Mouse (Mus musculus) megakaryocyte, embryonic 14.5 days (primary cell): Measurements from ENCODE around the gene Icosl. TPM values are rescaled to one million over a fixed set of nuclear protein-coding genes. Genes with fewer than 3 reads are reported as not detected.

Experiments used
- H3K27me3 ChIP-seq: replicated peaks from 2 replicates; pipeline ENCODE3; 2012; ENCODE audit warnings: inconsistent platforms
- H3K36me3 ChIP-seq: replicated peaks from 2 replicates; pipeline ENCODE3; 2012; ENCODE audit warnings: low read length, inconsistent platforms, mixed read lengths
- H3K4me1 ChIP-seq: 2 replicates; pipeline ENCODE4 v1.6.1; 2012; ENCODE audit warnings: inconsistent platforms
- H3K4me3 ChIP-seq: replicated peaks from 2 replicates; pipeline ENCODE3; 2012; ENCODE audit warnings: moderate library complexity, mild to moderate bottlenecking, inconsistent platforms
- H3K9me3 ChIP-seq: 2 replicates; pipeline ENCODE4 v1.6.1; 2012; ENCODE audit warnings: inconsistent platforms
- FLI1 ChIP-seq: IDR thresholded peaks from 2 replicates; pipeline ENCODE4 v1.6.1; 2012; ENCODE audit warnings: low read length, inconsistent platforms, mixed read lengths
- GATA1 ChIP-seq: IDR thresholded peaks from 3 replicates; pipeline ENCODE4 v1.6.1; 2012; ENCODE audit warnings: mixed read lengths, low read length, inconsistent platforms, borderline replicate concordance
- polyA plus RNA-seq: library from polyadenylated mRNA; stranded (reverse); fragments of >175 nt; gene quantifications from 2 replicates; pipeline ENCODE4 v1.2.3, GENCODE M21; 2012; ENCODE audit warnings: low replicate concordance; ENCODE audit not compliant: insufficient read depth

The Icosl gene
- polyA plus RNA-seq, 1 experiment, result 0.74 TPM

- peaks cover 23% of the 10 kb centered on the region for H3K4me1 ChIP-seq
- H3K27me3 ChIP-seq, result peaks cover 79% of the 10 kb centered on the region
- no peaks in the 10 kb centered on the region for H3K36me3 ChIP-seq
- TF ChIP-seq GATA1 (no peak), FLI1 (no peak)
- peak overlapping the region; percentile 91 for H3K4me3 ChIP-seq
- H3K9me3 ChIP-seq, result no peaks in the 10 kb centered on the region
Measured at GRCm38 (mm10) chr10:78068541-78068940, 561 bp upstream of the Icosl start.

- H3K36me3 ChIP-seq, result no peaks in the 10 kb centered on the region
- peaks cover 18% of the 10 kb centered on the region for H3K9me3 ChIP-seq
- H3K27me3 ChIP-seq, result peaks cover 94% of the 10 kb centered on the region
- no peak overlapping the region for H3K4me3 ChIP-seq
- TF ChIP-seq FLI1, result no peak
- no peak for TF ChIP-seq GATA1
- H3K4me1 ChIP-seq, result peaks cover 38% of the 10 kb centered on the region
Measured at GRCm38 (mm10) chr10:78074151-78074550, 5.0 kb downstream of the Icosl start.

- peaks cover 94% of the 10 kb centered on the region for H3K27me3 ChIP-seq
- peak overlapping the region; percentile 79 for H3K4me3 ChIP-seq
- H3K36me3 ChIP-seq, result no peaks in the 10 kb centered on the region
- peaks cover 18% of the 10 kb centered on the region for H3K9me3 ChIP-seq
- TF ChIP-seq FLI1, result no peak
- TF ChIP-seq GATA1, result no peak
- peaks cover 30% of the 10 kb centered on the region for H3K4me1 ChIP-seq
Measured at GRCm38 (mm10) chr10:78074977-78075376, 5.9 kb downstream of the Icosl start.

- peaks cover 90% of the 10 kb centered on the region for H3K27me3 ChIP-seq
- H3K9me3 ChIP-seq, result peaks cover 18% of the 10 kb centered on the region
- H3K4me3 ChIP-seq, result no peak overlapping the region
- H3K4me1 ChIP-seq, result peaks cover 28% of the 10 kb centered on the region
- TF ChIP-seq FLI1 (no peak), GATA1 (no peak)
- no peaks in the 10 kb centered on the region for H3K36me3 ChIP-seq
Measured at GRCm38 (mm10) chr10:78077862-78078261, 8.8 kb downstream of the Icosl start.

GRCm38 (mm10) chr10:78078276-78078675, 9.2 kb downstream of the Icosl start:
- no peak for TF ChIP-seq FLI1
- no peak for TF ChIP-seq GATA1
- H3K4me1 ChIP-seq, result peaks cover 28% of the 10 kb centered on the region
- H3K36me3 ChIP-seq, result no peaks in the 10 kb centered on the region
- H3K27me3 ChIP-seq, result peaks cover 90% of the 10 kb centered on the region
- no peak overlapping the region for H3K4me3 ChIP-seq
- peaks cover 18% of the 10 kb centered on the region for H3K9me3 ChIP-seq

- peaks cover 13% of the 10 kb centered on the region for H3K4me1 ChIP-seq
- peaks cover 18% of the 10 kb centered on the region for H3K9me3 ChIP-seq
- H3K4me3 ChIP-seq, result no peak overlapping the region
- no peaks in the 10 kb centered on the region for H3K36me3 ChIP-seq
- H3K27me3 ChIP-seq, result peaks cover 89% of the 10 kb centered on the region
- no peak for TF ChIP-seq FLI1
- TF ChIP-seq GATA1, result no peak
Measured at GRCm38 (mm10) chr10:78079955-78080591, 11.0 kb downstream of the Icosl start.

- Histone ChIP-seq H3K27me3 (peaks cover 85% of the 10 kb centered on the region), H3K4me1 (peaks cover 14% of the 10 kb centered on the region), H3K4me3 (no peak overlapping the region), H3K9me3 (no peaks in the 10 kb centered on the region), H3K36me3 (no peaks in the 10 kb centered on the region)
- TF ChIP-seq GATA1, result no peak
- no peak for TF ChIP-seq FLI1
Measured at GRCm38 (mm10) chr10:78084073-78084472, 15.0 kb downstream of the Icosl start.

GRCm38 (mm10) chr10:78085711-78086110, 16.6 kb downstream of the Icosl start:
- no peaks in the 10 kb centered on the region for H3K9me3 ChIP-seq
- H3K4me3 ChIP-seq, result no peak overlapping the region
- no peak for TF ChIP-seq GATA1
- TF ChIP-seq FLI1, result no peak
- H3K27me3 ChIP-seq, result peaks cover 80% of the 10 kb centered on the region
- peaks cover 18% of the 10 kb centered on the region for H3K4me1 ChIP-seq
- H3K36me3 ChIP-seq, result no peaks in the 10 kb centered on the region

GRCm38 (mm10) chr10:78086444-78087061, 17.5 kb downstream of the Icosl start:
- Histone ChIP-seq H3K4me1 (peaks cover 18% of the 10 kb centered on the region), H3K36me3 (no peaks in the 10 kb centered on the region), H3K9me3 (no peaks in the 10 kb centered on the region), H3K4me3 (peak overlapping the region; percentile 69), H3K27me3 (peaks cover 85% of the 10 kb centered on the region)
- TF ChIP-seq GATA1 (no peak), FLI1 (no peak)

GRCm38 (mm10) chr10:78087101-78087511, 18.0 kb downstream of the Icosl start:
- TF ChIP-seq GATA1 (no peak), FLI1 (no peak)
- Histone ChIP-seq H3K4me3 (no peak overlapping the region), H3K4me1 (peaks cover 18% of the 10 kb centered on the region), H3K9me3 (no peaks in the 10 kb centered on the region), H3K27me3 (peaks cover 86% of the 10 kb centered on the region), H3K36me3 (no peaks in the 10 kb centered on the region)

- Histone ChIP-seq H3K27me3 (peaks cover 77% of the 10 kb centered on the region), H3K36me3 (no peaks in the 10 kb centered on the region), H3K4me3 (no peak overlapping the region), H3K9me3 (no peaks in the 10 kb centered on the region), H3K4me1 (peaks cover 23% of the 10 kb centered on the region)
- TF ChIP-seq FLI1 (no peak), GATA1 (no peak)
Measured at GRCm38 (mm10) chr10:78090246-78090645, 21.1 kb downstream of the Icosl start.
